Mouse (Mus musculus) myocyte (in vitro differentiated cells): Measurements from ENCODE around the gene Kat7.

Experiments
- E2F4 ChIP-seq: IDR thresholded peaks from one replicate; pipeline ENCODE4 v1.6.1; 2011; ENCODE audit warnings: mild to moderate bottlenecking, control low read depth, moderate library complexity; ENCODE audit not compliant: insufficient read depth
- MAX ChIP-seq: IDR thresholded peaks from one replicate; pipeline ENCODE4 v1.6.1; 2011; ENCODE audit warnings: low read depth, mild to moderate bottlenecking, control low read depth
- MYOG ChIP-seq, 3 experiments: IDR thresholded peaks; one replicate each; pipeline ENCODE4 v1.6.1; 2011; ENCODE audit warnings: control low read depth in 2 of 3, low read depth in 2 of 3, mild to moderate bottlenecking in 2 of 3; ENCODE audit not compliant: insufficient read length in 2 of 3, control insufficient read depth in 1 of 3, insufficient read depth in 1 of 3
- POLR2A ChIP-seq: IDR thresholded peaks from one replicate; pipeline ENCODE4 v1.6.1; 2011; ENCODE audit warnings: low read depth, mild to moderate bottlenecking, control low read depth, moderate library complexity; ENCODE audit not compliant: insufficient read length
- POLR2AphosphoS2 ChIP-seq: IDR thresholded peaks from one replicate; pipeline ENCODE4 v1.6.1; 2011; ENCODE audit warnings: low read depth, control low read depth; ENCODE audit not compliant: insufficient read length
- TCF12 ChIP-seq: IDR thresholded peaks from one replicate; pipeline ENCODE4 v1.6.1; 2011; ENCODE audit warnings: mild to moderate bottlenecking, control low read depth; ENCODE audit not compliant: poor library complexity, insufficient read depth, severe bottlenecking
- USF1 ChIP-seq: IDR thresholded peaks from one replicate; pipeline ENCODE4 v1.6.1; 2011; ENCODE audit warnings: low read depth, mild to moderate bottlenecking, control low read depth, moderate library complexity

DNA sequence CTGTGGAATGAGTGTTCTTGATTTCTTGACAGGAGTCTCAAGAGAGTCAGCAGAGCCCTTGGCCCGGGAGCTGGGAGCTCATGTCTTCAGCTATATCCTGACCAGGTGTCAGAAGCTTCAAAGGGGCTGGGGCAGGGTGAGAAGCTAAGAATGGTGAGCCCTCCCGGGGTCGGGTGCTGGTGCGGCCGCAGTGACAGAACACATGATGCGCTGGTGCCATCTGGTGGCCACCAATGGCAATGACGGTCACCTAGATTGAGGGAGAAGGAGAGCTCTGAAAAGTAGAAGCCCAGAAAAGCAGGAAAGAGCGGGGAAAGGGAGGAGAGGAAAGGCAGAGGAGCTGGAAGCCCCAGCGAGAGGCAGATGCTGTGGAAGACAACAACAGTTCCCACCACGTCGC, 58.8 kb downstream of the Kat7 start:
- TF ChIP-seq POLR2AphosphoS2 (no peak), POLR2A (no peak), MAX (no peak), USF1 (no peak), TCF12 (no peak), E2F4 (no peak), MYOG (IDR thresholded peaks at IDR 0.05; ENCODE audit: control insufficient read depth in 1 of 3, insufficient read depth in 1 of 3, insufficient read length in 2 of 3, low read depth in 2 of 3) (no peak)
